Mouse (Mus musculus): ENCODE measurements at regions not wholly inside any gene's neighbourhood (a gene's known extent, or its start where the extent isn't known, plus 50 kb on each side); places are given as distances from the start of the nearest gene placed in this dataset.

- no peak for DNase-seq (ENCODE audit: low spot score)
These were observed 54.2 kb upstream of the Syt13 start for GRCm38 (mm10) chr2:92860502-92861197.

All from testis, postnatal 10 days (tissue).